Mouse (Mus musculus) thymus, adult 2 months (tissue): ENCODE results near the gene Ccdc33.

Experiments
- CTCF ChIP-seq: fragments of 200-500 bp; IDR thresholded peaks from 2 replicates; pipeline ENCODE4 v1.5.1; 2012; ENCODE audit warnings: mild to moderate bottlenecking, control low read depth, low read length, moderate library complexity, borderline replicate concordance; ENCODE audit not compliant: control insufficient read depth, poor library complexity, insufficient read depth; ENCODE audit errors: extremely low read depth
- POLR2A ChIP-seq: fragments of 200-500 bp; IDR thresholded peaks from 2 replicates; pipeline ENCODE4 v1.6.1; 2012; ENCODE audit warnings: mild to moderate bottlenecking, low read length, control low read depth, moderate library complexity; ENCODE audit not compliant: control insufficient read depth, poor library complexity, insufficient read depth; ENCODE audit errors: extremely low read depth

DNA sequence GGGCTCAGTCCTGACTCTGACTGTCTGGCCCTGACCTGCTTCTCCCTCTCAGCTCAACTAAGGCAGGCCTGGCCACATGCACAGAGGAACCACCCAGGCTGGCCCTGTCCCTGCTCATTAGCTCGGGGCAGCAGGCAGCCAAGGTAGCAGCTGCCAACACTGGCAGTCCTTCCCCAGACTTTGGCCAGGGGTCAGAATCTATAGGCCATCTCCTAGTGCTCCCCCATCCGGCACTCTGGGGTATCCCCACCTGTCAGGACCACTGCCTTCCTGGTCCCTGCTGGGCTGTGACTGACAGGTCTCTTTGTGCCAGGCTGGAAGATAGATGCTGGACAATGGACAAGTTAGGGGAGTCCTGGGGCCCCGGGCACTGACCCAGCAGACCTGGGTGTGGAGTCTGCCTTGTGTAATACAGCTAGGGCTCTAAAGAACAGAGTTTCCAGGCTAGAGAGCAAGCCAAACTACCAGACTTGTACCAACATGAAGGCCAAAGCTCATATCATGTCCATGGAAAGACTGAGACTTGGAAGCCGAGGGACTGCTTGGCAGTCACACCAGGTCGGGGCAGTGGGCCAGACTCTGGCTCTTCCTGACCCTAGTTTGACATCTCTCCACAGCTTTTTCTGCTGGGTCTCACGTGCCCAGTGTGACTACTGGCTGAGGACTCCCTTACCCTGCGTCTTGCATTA, 25.9 kb downstream of the Ccdc33 start:
- TF ChIP-seq POLR2A (no peak), CTCF (no peak)
